Mouse (Mus musculus): ENCODE data around the gene Zdhhc1. TPM values are rescaled to one million over a fixed set of nuclear protein-coding genes. Genes with fewer than 3 reads are reported as not detected.

The Zdhhc1 gene
- polyA plus RNA-seq, 1 experiment, result not detected

DNA sequence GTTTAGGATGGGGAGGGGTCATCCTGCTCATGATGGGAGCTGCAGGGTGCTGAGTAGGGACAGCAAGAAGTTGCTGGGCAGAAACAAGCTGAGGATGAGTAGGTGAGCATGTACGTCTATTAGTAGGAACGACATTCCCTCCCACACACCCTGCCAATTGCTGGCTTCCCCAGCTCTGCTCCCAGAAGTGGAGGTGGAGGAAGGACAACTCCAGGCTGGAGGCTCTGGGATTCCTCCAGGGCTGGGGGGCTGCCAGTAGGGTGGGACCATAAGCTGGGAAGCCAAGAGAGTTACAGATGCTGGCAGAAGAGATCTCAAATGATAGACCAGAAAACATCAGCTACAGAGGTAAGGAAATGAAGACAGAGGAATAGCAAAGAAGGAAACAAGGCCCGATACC, 39.8 kb upstream of the Zdhhc1 start:
- TF ChIP-seq CTCF (IDR thresholded peaks at IDR 0.05; ENCODE audit: insufficient read depth, low read depth, low read length) (no peak), POLR2A (IDR thresholded peaks at IDR 0.05; ENCODE audit: insufficient read depth, low read depth, low read length) (no peak)
- 53% methylated on average over 3 of the region's 3 CpGs for WGBS
- Histone ChIP-seq H3K27ac (ENCODE audit: insufficient read depth, low read depth, low read length) (no peak overlapping the region), H3K4me1 (ENCODE audit: control insufficient read depth, insufficient read depth, low read length) (peaks cover 17% of the 10 kb centered on the region), H3K4me3 (ENCODE audit: insufficient read depth, low read depth, low read length) (no peak overlapping the region)

DNA sequence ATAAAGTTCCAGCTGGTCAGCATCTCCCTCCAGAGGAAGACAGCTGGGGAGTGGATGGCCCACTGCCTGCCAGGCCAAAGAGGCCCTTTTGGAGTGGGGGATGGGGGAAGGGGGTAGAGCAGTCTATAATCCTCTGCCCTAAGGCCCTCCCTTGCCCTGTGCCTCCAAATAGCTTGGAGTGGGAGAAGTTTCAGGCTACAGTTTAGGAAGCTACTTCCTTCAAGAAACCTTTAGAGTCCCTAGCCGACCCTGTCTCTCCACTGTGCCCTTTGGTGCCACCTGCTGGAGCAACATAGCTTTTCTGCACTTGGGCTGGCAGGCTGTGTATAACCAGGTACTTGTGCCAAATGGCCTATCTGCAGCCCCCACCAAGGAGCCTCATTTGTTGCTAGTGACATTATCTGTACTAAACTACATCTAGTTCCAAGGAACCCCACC, 37.2 kb upstream of the Zdhhc1 start:
- Histone ChIP-seq H3K4me3 (ENCODE audit: insufficient read depth, low read depth, low read length) (no peak overlapping the region), H3K4me1 (ENCODE audit: control insufficient read depth, insufficient read depth, low read length) (peaks cover 17% of the 10 kb centered on the region), H3K27ac (ENCODE audit: insufficient read depth, low read depth, low read length) (no peak overlapping the region)
- WGBS, result 0% methylated on average over 1 of the region's 1 CpGs
- TF ChIP-seq POLR2A (IDR thresholded peaks at IDR 0.05; ENCODE audit: insufficient read depth, low read depth, low read length), result no peak
- no peak for TF ChIP-seq CTCF (IDR thresholded peaks at IDR 0.05; ENCODE audit: insufficient read depth, low read depth, low read length)

DNA sequence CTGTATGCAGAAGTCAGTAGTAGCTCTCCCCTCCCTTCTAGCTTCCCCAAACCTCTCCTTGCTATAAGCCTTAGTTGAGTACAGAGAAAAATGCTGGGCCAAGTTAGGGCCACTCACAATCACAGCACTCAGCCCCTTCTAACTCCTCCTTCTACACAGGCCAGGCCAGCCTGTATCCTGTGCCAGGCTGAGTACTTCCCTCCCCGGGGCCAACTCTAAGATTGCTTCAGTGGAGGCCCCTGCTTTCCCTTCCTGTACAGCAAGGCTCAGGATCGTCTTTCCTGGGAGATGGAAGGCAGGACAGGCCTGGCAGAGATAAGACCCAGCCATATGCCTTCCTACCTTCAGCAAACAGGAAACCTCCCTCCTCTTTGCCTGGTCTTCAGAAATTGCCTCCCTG, 36.7 kb upstream of the Zdhhc1 start:
- H3K27ac ChIP-seq (ENCODE audit: insufficient read depth, low read depth, low read length), result no peak overlapping the region
- TF ChIP-seq CTCF (IDR thresholded peaks at IDR 0.05; ENCODE audit: insufficient read depth, low read depth, low read length) (no peak), POLR2A (IDR thresholded peaks at IDR 0.05; ENCODE audit: insufficient read depth, low read depth, low read length) (no peak)
- WGBS, result 14% methylated on average over 2 of the region's 2 CpGs
- H3K4me3 ChIP-seq (ENCODE audit: insufficient read depth, low read depth, low read length), result no peak overlapping the region
- peaks cover 17% of the 10 kb centered on the region for H3K4me1 ChIP-seq (ENCODE audit: control insufficient read depth, insufficient read depth, low read length)

DNA sequence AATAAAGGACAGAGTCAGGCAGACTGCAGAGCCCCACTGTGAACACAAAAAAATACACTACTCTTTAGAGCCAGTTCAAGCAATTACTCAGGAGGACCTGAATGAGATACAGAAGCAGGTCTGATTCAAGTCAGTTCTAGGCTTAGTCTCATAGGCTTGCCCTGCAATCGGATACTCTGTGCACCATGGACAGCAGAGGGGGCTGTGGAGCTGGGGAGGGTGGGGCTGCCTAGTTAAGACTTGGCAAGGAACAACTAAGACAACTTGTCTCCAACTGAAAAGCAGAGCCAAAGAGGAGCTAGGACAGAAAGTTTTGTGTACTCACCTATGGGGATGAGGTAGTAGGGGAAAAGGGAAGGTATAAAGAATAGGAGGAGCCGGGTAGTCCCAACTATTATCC, 35.1 kb upstream of the Zdhhc1 start:
- 54% methylated on average over 2 of the region's 2 CpGs for WGBS
- Histone ChIP-seq H3K4me3 (ENCODE audit: insufficient read depth, low read depth, low read length) (no peak overlapping the region), H3K27ac (ENCODE audit: insufficient read depth, low read depth, low read length) (no peak overlapping the region), H3K4me1 (ENCODE audit: control insufficient read depth, insufficient read depth, low read length) (peaks cover 11% of the 10 kb centered on the region)
- TF ChIP-seq POLR2A (IDR thresholded peaks at IDR 0.05; ENCODE audit: insufficient read depth, low read depth, low read length), result no peak

DNA sequence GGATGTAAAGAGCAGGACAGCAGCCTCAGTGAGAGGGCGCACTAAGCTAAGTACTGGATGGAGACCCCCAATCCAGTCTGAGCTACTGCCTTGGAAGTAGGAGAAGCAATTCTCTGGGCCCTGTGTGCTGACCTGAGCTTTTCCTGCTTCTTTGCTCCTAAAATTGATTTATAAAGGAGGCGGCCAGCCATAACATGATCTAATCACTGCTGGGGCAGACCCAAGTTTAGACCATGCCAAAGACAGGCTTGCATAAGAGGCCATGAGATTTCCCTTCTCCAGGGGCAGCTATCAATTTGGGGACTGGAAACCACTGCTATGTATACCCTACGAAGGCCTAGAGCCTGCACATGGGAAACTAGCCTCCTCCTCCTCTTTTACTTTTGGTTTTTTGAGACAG, 32.6 kb upstream of the Zdhhc1 start:
- Histone ChIP-seq H3K27ac (ENCODE audit: insufficient read depth, low read depth, low read length) (no peak overlapping the region), H3K4me1 (ENCODE audit: control insufficient read depth, insufficient read depth, low read length) (peaks cover 5% of the 10 kb centered on the region), H3K4me3 (ENCODE audit: insufficient read depth, low read depth, low read length) (no peak overlapping the region)
- TF ChIP-seq POLR2A (IDR thresholded peaks at IDR 0.05; ENCODE audit: insufficient read depth, low read depth, low read length), result no peak
- TF ChIP-seq CTCF (IDR thresholded peaks at IDR 0.05; ENCODE audit: insufficient read depth, low read depth, low read length), result no peak
- 80% methylated on average over 3 of the region's 3 CpGs for WGBS

DNA sequence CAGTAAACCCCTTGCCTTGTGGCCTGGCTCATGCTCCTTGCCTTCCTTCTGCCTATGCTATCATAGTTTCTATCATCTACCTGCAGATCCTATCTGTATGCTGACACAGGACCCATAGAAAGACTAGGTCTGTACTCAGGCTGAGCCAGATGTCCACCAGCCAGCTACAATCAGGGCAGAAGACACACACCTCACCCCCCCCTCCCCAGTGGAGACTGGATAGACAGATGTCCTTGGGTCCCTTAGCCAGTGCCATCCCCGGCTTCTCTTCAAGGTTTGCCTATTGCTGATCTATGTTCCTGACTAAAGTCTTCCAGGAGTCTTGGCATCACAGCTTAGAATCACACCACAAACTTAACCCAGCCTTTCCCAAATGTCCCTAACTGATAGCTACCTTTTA, 31.5 kb upstream of the Zdhhc1 start:
- 100% methylated on average over 1 of the region's 1 CpGs for whole genome bisulfite sequencing
- no peak overlapping the region for H3K27ac ChIP-seq (ENCODE audit: insufficient read depth, low read depth, low read length)
- H3K4me3 ChIP-seq (ENCODE audit: insufficient read depth, low read depth, low read length), result no peak overlapping the region
- TF ChIP-seq CTCF (IDR thresholded peaks at IDR 0.05; ENCODE audit: insufficient read depth, low read depth, low read length), result no peak
- TF ChIP-seq POLR2A (IDR thresholded peaks at IDR 0.05; ENCODE audit: insufficient read depth, low read depth, low read length), result no peak
- H3K4me1 ChIP-seq (ENCODE audit: control insufficient read depth, insufficient read depth, low read length), result no peaks in the 10 kb centered on the region

DNA sequence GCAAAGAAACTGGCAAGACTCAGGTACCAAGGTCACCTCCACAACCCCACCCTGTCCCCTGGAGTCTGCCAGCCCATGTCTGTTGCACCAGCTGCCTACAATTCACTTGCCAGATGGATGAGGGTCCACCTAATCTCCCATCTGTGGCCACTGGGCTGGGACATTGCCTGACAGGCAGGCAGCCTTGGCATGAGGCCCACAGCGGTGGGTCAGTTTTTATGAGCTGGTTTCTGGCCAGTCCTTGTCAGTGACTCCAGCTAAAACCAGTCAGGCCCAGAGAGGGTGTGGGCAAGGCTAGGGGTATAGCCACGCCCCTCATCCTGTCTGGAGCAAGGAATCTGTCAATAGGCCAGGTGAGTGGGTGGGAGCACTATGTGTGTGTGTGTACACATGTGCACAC, 30.4 kb upstream of the Zdhhc1 start:
- H3K27ac ChIP-seq (ENCODE audit: insufficient read depth, low read depth, low read length), result no peak overlapping the region
- H3K4me3 ChIP-seq (ENCODE audit: insufficient read depth, low read depth, low read length), result no peak overlapping the region
- TF ChIP-seq CTCF (IDR thresholded peaks at IDR 0.05; ENCODE audit: insufficient read depth, low read depth, low read length) (no peak), POLR2A (IDR thresholded peaks at IDR 0.05; ENCODE audit: insufficient read depth, low read depth, low read length) (no peak)
- WGBS, result 66% methylated on average over 2 of the region's 2 CpGs
- no peaks in the 10 kb centered on the region for H3K4me1 ChIP-seq (ENCODE audit: control insufficient read depth, insufficient read depth, low read length)

DNA sequence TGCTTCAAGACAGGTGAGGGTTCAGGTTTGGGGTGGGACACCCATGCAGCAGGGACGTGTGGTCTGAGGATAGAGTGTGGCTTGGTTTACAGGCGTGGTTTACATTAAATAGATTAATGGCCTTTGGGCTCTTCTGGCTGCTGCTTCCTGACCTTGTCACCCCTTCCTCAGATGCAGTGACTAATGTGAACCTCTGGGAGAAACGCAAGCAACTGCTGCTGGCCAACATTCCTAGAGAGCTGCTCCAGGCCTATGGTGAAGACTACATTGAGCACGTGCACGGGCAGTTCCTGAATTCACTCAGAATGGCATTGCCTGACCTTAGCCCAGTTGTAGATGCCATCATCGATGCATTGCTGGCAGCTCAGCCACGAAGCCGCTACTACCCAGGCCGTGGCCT, 26.2 kb upstream of the Zdhhc1 start:
- TF ChIP-seq CTCF (IDR thresholded peaks at IDR 0.05; ENCODE audit: insufficient read depth, low read depth, low read length), result no peak
- no peak for TF ChIP-seq POLR2A (IDR thresholded peaks at IDR 0.05; ENCODE audit: insufficient read depth, low read depth, low read length)
- 86% methylated on average over 9 of the region's 9 CpGs for WGBS
- H3K27ac ChIP-seq (ENCODE audit: insufficient read depth, low read depth, low read length), result no peak overlapping the region

DNA sequence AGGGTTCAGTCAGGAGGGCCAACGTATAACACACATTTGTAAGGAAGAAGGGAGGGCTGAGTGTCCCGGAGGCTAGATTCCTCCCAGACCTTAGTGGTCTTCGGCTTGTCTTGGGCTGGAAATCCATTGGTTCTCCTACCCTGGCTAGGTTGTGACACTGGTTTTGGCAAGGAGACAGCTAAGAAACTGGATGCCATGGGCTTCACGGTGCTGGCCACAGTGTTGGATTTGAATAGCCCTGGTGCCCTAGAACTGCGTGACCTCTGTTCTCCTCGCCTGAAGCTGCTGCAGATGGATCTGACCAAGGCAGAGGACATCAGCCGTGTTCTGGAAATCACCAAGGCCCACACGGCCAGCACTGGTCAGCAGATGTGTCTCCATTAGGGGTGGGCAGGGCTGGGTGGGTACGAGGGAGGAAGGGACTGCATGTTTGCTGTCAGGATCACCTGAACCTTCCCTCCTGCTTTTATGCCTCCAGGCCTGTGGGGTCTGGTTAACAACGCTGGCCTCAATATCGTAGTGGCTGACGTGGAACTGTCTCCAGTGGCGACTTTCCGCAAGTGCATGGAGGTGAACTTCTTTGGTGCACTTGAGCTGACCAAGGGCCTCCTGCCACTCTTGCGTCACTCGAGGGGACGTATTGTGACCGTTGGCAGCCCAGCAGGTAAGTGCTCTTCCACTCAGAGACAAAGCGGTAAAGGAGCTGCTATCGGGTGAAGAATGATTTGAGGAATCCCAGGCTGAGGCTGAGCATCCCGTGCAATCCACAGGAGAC, 25.5 kb upstream of the Zdhhc1 start:
- TF ChIP-seq POLR2A (IDR thresholded peaks at IDR 0.05; ENCODE audit: insufficient read depth, low read depth, low read length), result no peak
- TF ChIP-seq CTCF (IDR thresholded peaks at IDR 0.05; ENCODE audit: insufficient read depth, low read depth, low read length), result no peak
- Histone ChIP-seq H3K4me1 (ENCODE audit: control insufficient read depth, insufficient read depth, low read length) (peaks cover 10% of the 10 kb centered on the region), H3K4me3 (ENCODE audit: insufficient read depth, low read depth, low read length) (no peak overlapping the region), H3K27ac (ENCODE audit: insufficient read depth, low read depth, low read length) (no peak overlapping the region)
- WGBS, result 89% methylated on average over 21 of the region's 21 CpGs

More for the DNA sequence above, 26.2 kb upstream of the Zdhhc1 start:
- Histone ChIP-seq H3K4me1 (ENCODE audit: control insufficient read depth, insufficient read depth, low read length) (peaks cover 10% of the 10 kb centered on the region), H3K4me3 (ENCODE audit: insufficient read depth, low read depth, low read length) (no peak overlapping the region)

All from olfactory bulb, adult 2 months (tissue).